Comparison of ENCODE assay signal across 27 mouse cellular contexts in genomic region chr10:61614311-61614710, GRCm38 (mm10). TPM values are rescaled to one million over a fixed set of nuclear protein-coding genes. Genes with fewer than 3 reads are reported as not detected.
"Had no signal": no experiment of that assay in that cellular context is flagged by ENCODE, and none has a peak within 500 bp of the region (broad histone marks: within the 10 kb centered on the region; RNA-seq: fewer than 3 reads in every experiment).

No protein-coding gene starts in this region.

- H3K4me1 ChIP-seq: heart, embryonic 13.5 days; heart, embryonic 15.5 days; hindbrain, embryonic 13.5 days; hindbrain, embryonic 15.5 days; liver, embryonic 12.5 days had no signal

- H3K9ac ChIP-seq: heart, embryonic 13.5 days; heart, embryonic 15.5 days; hindbrain, embryonic 13.5 days; hindbrain, embryonic 15.5 days; limb, embryonic 13.5 days; limb, embryonic 15.5 days; liver, embryonic 12.5 days had no signal

- DNase-seq: gastrocnemius, postnatal 14 days; gastrocnemius, postnatal 36 days; heart, adult 11 months; heart, adult 2 months; heart, postnatal 14 days; heart, postnatal 36 days; kidney, adult 18-20 months; kidney, adult 9 months; kidney, postnatal 14 days; kidney, postnatal 36 days; layer of hippocampus, adult 9-11 months; layer of hippocampus, postnatal 36 days; left cerebral cortex, postnatal 4 days had no signal

- H3K36me3 ChIP-seq: heart, embryonic 13.5 days; heart, embryonic 15.5 days; hindbrain, embryonic 13.5 days; hindbrain, embryonic 15.5 days; limb, embryonic 13.5 days; limb, embryonic 15.5 days; liver, embryonic 12.5 days had no signal

- H3K9me3 ChIP-seq: heart, embryonic 15.5 days; hindbrain, embryonic 13.5 days; hindbrain, embryonic 15.5 days; limb, embryonic 15.5 days; liver, embryonic 12.5 days had no signal

- H3K27ac ChIP-seq: heart, adult 2 months; heart, embryonic 13.5 days; heart, embryonic 15.5 days; hindbrain, embryonic 13.5 days; hindbrain, embryonic 15.5 days; hindbrain, postnatal 0 days; kidney, postnatal 0 days; limb, embryonic 13.5 days; limb, embryonic 15.5 days; liver, embryonic 12.5 days had no signal

- H3K4me3 ChIP-seq: heart, adult 2 months; heart, embryonic 13.5 days; heart, embryonic 15.5 days; hindbrain, embryonic 13.5 days; hindbrain, embryonic 15.5 days; limb, embryonic 13.5 days; limb, embryonic 15.5 days; liver, embryonic 12.5 days had no signal

- H3K27me3 ChIP-seq: heart, embryonic 15.5 days; hindbrain, embryonic 13.5 days; hindbrain, embryonic 15.5 days; limb, embryonic 13.5 days; limb, embryonic 15.5 days had no signal

- H3K4me2 ChIP-seq: heart, embryonic 11.5 days; heart, embryonic 13.5 days; heart, embryonic 15.5 days; hindbrain, embryonic 13.5 days; hindbrain, embryonic 15.5 days; limb, embryonic 13.5 days; limb, embryonic 15.5 days; liver, embryonic 12.5 days had no signal

- ATAC-seq: hindbrain, postnatal 0 days; intestine, embryonic 16.5 days; liver, embryonic 12.5 days had no signal

RNA-seq across cellular contexts. Expression of gene Npffr1, which starts 19.0 kb away (rescaled TPM):
- polyA plus RNA-seq: heart, embryonic 15.5 days; large intestine, adult 2 months; limb, embryonic 11.5 days; liver, adult 2 months; liver, embryonic 12.5 days had no signal
